Mouse (Mus musculus): Measurements from ENCODE around the gene Gimap3. TPM values are rescaled to one million over a fixed set of nuclear protein-coding genes. Genes with fewer than 3 reads are reported as not detected.

Gene Gimap3
- polyA plus RNA-seq, 1 experiment from 2014 or later = not detected

GRCm38 (mm10) chr6:48764496-48764895 lies 6.2 kb downstream of the Gimap3 start:
- no peak overlapping the region for H3K4me2 ChIP-seq (ENCODE audit: low read length)
- H3K9ac ChIP-seq (ENCODE audit: low read length) = no peak overlapping the region
- no peaks in the 10 kb centered on the region for H3K36me3 ChIP-seq (ENCODE audit: control insufficient read depth, insufficient read depth, low read length)
- no peak overlapping the region for H3K4me3 ChIP-seq (ENCODE audit: control insufficient read depth in 1 of 2, insufficient read depth in 1 of 2, low read depth in 1 of 2, low read length in 2 of 2)
- 88% methylated on average over 10 of the region's 10 CpGs for WGBS
- no peaks in the 10 kb centered on the region for H3K4me1 ChIP-seq (ENCODE audit: control insufficient read depth in 2 of 2, insufficient read depth in 2 of 2, low read length in 2 of 2)
- ATAC-seq (ENCODE audit: insufficient number of reproducible peaks, insufficient read depth, low FRiP score, low read depth) = no peak
- H3K27ac ChIP-seq (replicated peaks in 1 of 2; ENCODE audit: control insufficient read depth in 1 of 2, insufficient read depth in 1 of 2, low read depth in 2 of 2, low read length in 2 of 2) = no peak overlapping the region
- no peaks in the 10 kb centered on the region for H3K9me3 ChIP-seq (ENCODE audit: control insufficient read depth, low read length)
- H3K27me3 ChIP-seq (ENCODE audit: control insufficient read depth, insufficient read depth, low read length) = no peaks in the 10 kb centered on the region

DNA sequence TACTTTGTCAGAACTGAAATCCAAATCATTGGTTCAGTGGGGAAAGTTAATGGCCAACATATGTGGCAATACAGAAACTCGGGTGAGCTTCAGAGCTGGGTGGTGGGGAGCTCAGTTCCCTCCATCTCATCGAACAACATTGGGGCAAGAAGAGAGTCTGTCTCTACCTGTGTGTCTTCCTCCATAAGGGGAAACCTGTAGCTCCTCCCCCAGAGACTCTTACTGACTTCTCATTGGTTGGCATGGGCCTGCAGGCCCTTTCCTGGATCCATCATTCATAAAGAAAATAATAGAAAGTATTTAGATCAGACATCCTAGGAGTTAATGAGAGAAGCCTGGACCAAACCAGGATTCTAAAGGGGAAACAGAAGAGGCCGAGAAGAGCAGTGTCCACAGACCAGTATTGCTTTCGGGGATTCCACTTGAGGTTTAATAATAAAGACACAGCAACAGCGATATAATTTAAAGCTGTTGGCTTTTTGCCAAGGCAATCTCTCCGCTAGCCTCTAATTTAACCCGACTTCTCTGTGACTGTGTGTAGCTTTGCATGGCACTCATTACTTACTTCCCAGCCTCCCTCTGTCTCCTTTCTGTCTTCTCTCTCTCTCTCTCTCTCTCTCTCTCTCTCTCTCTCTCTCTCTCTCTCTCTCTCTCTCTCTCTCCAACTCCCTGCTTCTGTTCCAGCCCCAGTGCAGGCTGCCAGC lies 6.9 kb downstream of the Gimap3 start:
- H3K36me3 ChIP-seq (ENCODE audit: control insufficient read depth, insufficient read depth, low read length) = no peaks in the 10 kb centered on the region
- no peaks in the 10 kb centered on the region for H3K27me3 ChIP-seq (ENCODE audit: control insufficient read depth, insufficient read depth, low read length)
- no peak overlapping the region for H3K27ac ChIP-seq (replicated peaks in 1 of 2; ENCODE audit: control insufficient read depth in 1 of 2, insufficient read depth in 1 of 2, low read depth in 2 of 2, low read length in 2 of 2)
- no peak for ATAC-seq (ENCODE audit: insufficient number of reproducible peaks, insufficient read depth, low FRiP score, low read depth)
- no peak overlapping the region for H3K4me2 ChIP-seq (ENCODE audit: low read length)
- H3K4me1 ChIP-seq (ENCODE audit: control insufficient read depth in 2 of 2, insufficient read depth in 2 of 2, low read length in 2 of 2) = no peaks in the 10 kb centered on the region
- H3K9ac ChIP-seq (ENCODE audit: low read length) = no peak overlapping the region
- no peaks in the 10 kb centered on the region for H3K9me3 ChIP-seq (ENCODE audit: control insufficient read depth, low read length)
- no peak overlapping the region for H3K4me3 ChIP-seq (ENCODE audit: control insufficient read depth in 1 of 2, insufficient read depth in 1 of 2, low read depth in 1 of 2, low read length in 2 of 2)
- 79% methylated on average over 7 of the region's 7 CpGs for WGBS

GRCm38 (mm10) chr6:48747091-48747966 lies 23.3 kb downstream of the Gimap3 start:
- H3K27me3 ChIP-seq (ENCODE audit: control insufficient read depth, insufficient read depth, low read length) = peaks cover 18% of the 10 kb centered on the region
- H3K27ac ChIP-seq (replicated peaks in 1 of 2; ENCODE audit: control insufficient read depth in 1 of 2, insufficient read depth in 1 of 2, low read depth in 2 of 2, low read length in 2 of 2) = peak overlapping the region; percentile 47 to 80; a peak in 3 of 4 replicates
- H3K9me3 ChIP-seq (ENCODE audit: control insufficient read depth, low read length) = no peaks in the 10 kb centered on the region
- no peaks in the 10 kb centered on the region for H3K36me3 ChIP-seq (ENCODE audit: control insufficient read depth, insufficient read depth, low read length)
- no peak for ATAC-seq (ENCODE audit: insufficient number of reproducible peaks, insufficient read depth, low FRiP score, low read depth)
- H3K4me2 ChIP-seq (ENCODE audit: low read length) = peak overlapping the region; percentile 56
- H3K4me3 ChIP-seq (ENCODE audit: control insufficient read depth in 1 of 2, insufficient read depth in 1 of 2, low read depth in 1 of 2, low read length in 2 of 2) = peak overlapping the region; percentile 9 to 12; a peak in 1 of 4 replicates
- WGBS = 50% methylated on average over 7 of the region's 7 CpGs
- peaks cover 0 to 4% of the 10 kb centered on the region in 2 experiments; a peak in 1 of 4 replicates for H3K4me1 ChIP-seq (ENCODE audit: control insufficient read depth in 2 of 2, insufficient read depth in 2 of 2, low read length in 2 of 2)
- H3K9ac ChIP-seq (ENCODE audit: low read length) = peak overlapping the region; percentile 61; the same call in 1 of the 2 replicates

DNA sequence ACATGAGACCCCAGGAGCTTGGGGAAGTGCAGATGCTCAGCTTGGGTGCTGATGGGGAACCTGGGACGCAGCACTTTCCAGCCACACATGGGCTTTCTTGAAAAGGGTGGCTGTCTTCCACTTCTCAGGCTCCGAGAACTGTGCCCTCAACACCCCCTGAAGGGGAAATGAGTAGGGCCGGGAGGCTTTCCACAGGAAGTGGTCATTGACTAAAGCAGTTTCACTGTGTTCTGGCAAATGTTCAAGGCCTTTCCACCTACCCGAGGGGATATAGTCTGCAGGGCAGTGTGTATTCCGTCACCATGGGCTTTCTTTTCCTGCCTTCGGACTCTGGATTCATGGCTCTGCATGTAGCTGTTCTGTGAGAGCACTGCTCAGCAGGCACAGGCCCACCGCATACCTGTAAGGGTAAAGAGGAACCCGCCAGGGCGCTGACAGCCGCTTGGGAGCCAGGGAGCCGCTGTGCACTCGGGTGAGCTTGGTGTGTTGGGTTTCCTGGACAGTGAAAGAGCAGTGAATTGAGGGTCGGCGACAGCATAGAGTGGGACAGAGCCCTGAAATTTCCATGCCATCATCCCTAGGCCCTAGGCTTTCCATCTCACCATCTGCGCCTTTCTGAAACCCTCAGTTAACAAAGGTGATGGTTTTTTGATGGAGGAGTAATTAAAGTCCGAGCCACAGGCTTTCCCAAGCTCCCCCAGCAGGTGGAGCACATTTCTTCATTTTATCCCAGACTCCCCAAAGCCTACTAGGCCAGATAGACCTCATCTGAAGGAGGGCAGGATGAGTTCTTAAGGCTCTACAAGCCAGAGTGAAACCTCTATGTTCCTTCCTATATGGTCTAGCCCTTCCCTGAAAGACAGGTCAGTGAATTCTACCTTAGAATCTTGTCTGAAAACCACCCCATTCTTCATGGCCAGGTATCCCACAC lies 24.4 kb downstream of the Gimap3 start, which contains the start of gene Gimap5:
Gene Gimap5 (plus strand): TSS at position 239 of the 931 bp plus-strand sequence.
- H3K4me1 ChIP-seq (ENCODE audit: control insufficient read depth in 2 of 2, insufficient read depth in 2 of 2, low read length in 2 of 2) = peaks cover 0 to 4% of the 10 kb centered on the region in 2 experiments; a peak in 1 of 4 replicates
- H3K4me2 ChIP-seq (ENCODE audit: low read length) = peak within 1 kb of the TSS; percentile 56
- H3K27me3 ChIP-seq (ENCODE audit: control insufficient read depth, insufficient read depth, low read length) = peaks cover 26% of the 10 kb centered on the region
- 31% methylated on average over 16 of the region's 16 CpGs for WGBS
- H3K9me3 ChIP-seq (ENCODE audit: control insufficient read depth, low read length) = no peaks in the 10 kb centered on the region
- ATAC-seq (ENCODE audit: insufficient number of reproducible peaks, insufficient read depth, low FRiP score, low read depth) = peak; percentile 57
- H3K9ac ChIP-seq (ENCODE audit: low read length) = peak within 1 kb of the TSS; percentile 61
- peak within 1 kb of the TSS; percentile 12 to 27 for H3K4me3 ChIP-seq (ENCODE audit: control insufficient read depth in 1 of 2, insufficient read depth in 1 of 2, low read depth in 1 of 2, low read length in 2 of 2)
- H3K36me3 ChIP-seq (ENCODE audit: control insufficient read depth, insufficient read depth, low read length) = no peaks in the 10 kb centered on the region
- peak within 1 kb of the TSS; percentile 67 to 80 for H3K27ac ChIP-seq (replicated peaks in 1 of 2; ENCODE audit: control insufficient read depth in 1 of 2, insufficient read depth in 1 of 2, low read depth in 2 of 2, low read length in 2 of 2)

DNA sequence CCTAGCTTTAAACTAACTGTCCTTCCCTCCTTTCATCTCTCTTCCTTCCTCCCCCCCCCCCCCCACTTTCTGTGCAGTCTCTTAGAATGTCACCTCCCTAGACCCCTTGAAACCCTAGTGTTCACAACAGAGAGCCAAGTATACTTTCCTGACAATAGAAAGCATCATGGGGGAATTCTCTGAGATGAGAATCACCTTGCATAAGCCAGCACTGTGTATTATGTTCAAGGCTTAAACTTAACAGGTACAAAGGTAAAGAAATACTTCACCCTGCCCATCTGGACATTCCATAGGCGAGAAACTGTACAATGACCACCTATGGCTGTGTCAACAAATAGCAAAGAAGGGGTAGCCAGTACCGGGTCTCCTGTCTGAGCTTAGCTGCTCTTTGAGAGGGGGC lies 25.2 kb downstream of the Gimap3 start:
- H3K4me3 ChIP-seq (ENCODE audit: control insufficient read depth in 1 of 2, insufficient read depth in 1 of 2, low read depth in 1 of 2, low read length in 2 of 2) = no peak overlapping the region
- WGBS = 46% methylated on average over 2 of the region's 2 CpGs
- ATAC-seq (ENCODE audit: insufficient number of reproducible peaks, insufficient read depth, low FRiP score, low read depth) = no peak
- peak overlapping the region; percentile 56 for H3K4me2 ChIP-seq (ENCODE audit: low read length)
- peak overlapping the region; percentile 67 to 80; a peak in 3 of 4 replicates for H3K27ac ChIP-seq (replicated peaks in 1 of 2; ENCODE audit: control insufficient read depth in 1 of 2, insufficient read depth in 1 of 2, low read depth in 2 of 2, low read length in 2 of 2)
- H3K36me3 ChIP-seq (ENCODE audit: control insufficient read depth, insufficient read depth, low read length) = no peaks in the 10 kb centered on the region
- peak overlapping the region; percentile 38; the same call in 1 of the 2 replicates for H3K9ac ChIP-seq (ENCODE audit: low read length)
- H3K9me3 ChIP-seq (ENCODE audit: control insufficient read depth, low read length) = no peaks in the 10 kb centered on the region
- peaks cover 29% of the 10 kb centered on the region for H3K27me3 ChIP-seq (ENCODE audit: control insufficient read depth, insufficient read depth, low read length)
- H3K4me1 ChIP-seq (ENCODE audit: control insufficient read depth in 2 of 2, insufficient read depth in 2 of 2, low read length in 2 of 2) = peaks cover 0 to 4% of the 10 kb centered on the region in 2 experiments; a peak in 2 of 4 replicates

- H3K4me1 ChIP-seq (ENCODE audit: control insufficient read depth in 2 of 2, insufficient read depth in 2 of 2, low read length in 2 of 2) = peaks cover 0 to 4% of the 10 kb centered on the region in 2 experiments; a peak in 2 of 4 replicates
- no peaks in the 10 kb centered on the region for H3K9me3 ChIP-seq (ENCODE audit: control insufficient read depth, low read length)
- no peaks in the 10 kb centered on the region for H3K36me3 ChIP-seq (ENCODE audit: control insufficient read depth, insufficient read depth, low read length)
- peak overlapping the region; percentile 9; the same call in 1 of the 2 replicates for H3K9ac ChIP-seq (ENCODE audit: low read length)
- ATAC-seq (ENCODE audit: insufficient number of reproducible peaks, insufficient read depth, low FRiP score, low read depth) = no peak
- H3K27ac ChIP-seq (replicated peaks in 1 of 2; ENCODE audit: control insufficient read depth in 1 of 2, insufficient read depth in 1 of 2, low read depth in 2 of 2, low read length in 2 of 2) = no peak overlapping the region
- H3K27me3 ChIP-seq (ENCODE audit: control insufficient read depth, insufficient read depth, low read length) = peaks cover 29% of the 10 kb centered on the region
- H3K4me3 ChIP-seq (ENCODE audit: control insufficient read depth in 1 of 2, insufficient read depth in 1 of 2, low read depth in 1 of 2, low read length in 2 of 2) = peak overlapping the region; percentile 25 to 41
- H3K4me2 ChIP-seq (ENCODE audit: low read length) = peak overlapping the region; percentile 69
- 14% methylated on average over 52 of the region's 52 CpGs for WGBS
Observed at GRCm38 (mm10) chr6:48742422-48743351, 28.0 kb downstream of the Gimap3 start.
